Mouse (Mus musculus): Measurements from ENCODE around the gene Gramd1a. TPM values are rescaled to one million over a fixed set of nuclear protein-coding genes. Genes with fewer than 3 reads are reported as not detected.
A peak's percentile ranks its signal among the peaks of the same experiment; 100 is the strongest.

The Gramd1a gene
- polyA plus RNA-seq, 1 experiment from 2014 or later, result 221 TPM

GRCm38 (mm10) chr7:31126851-31127724 lies 28.6 kb downstream of the Gramd1a start, which contains the start of gene Scn1b:
Scn1b (minus strand) TSS chr7:31127003.
- peak; percentile 48; the same call in 1 of the 2 replicates for ATAC-seq (ENCODE audit: low FRiP score, low read depth)
- Histone ChIP-seq H3K36me3 (peaks cover 39% of the 10 kb centered on the region), H3K27me3 (replicated peaks) (peaks cover 42% of the 10 kb centered on the region), H3K9me3 (no peaks in the 10 kb centered on the region), H3K9ac (peak within 1 kb of the TSS; percentile 65), H3K4me2 (replicated peaks) (peak within 1 kb of the TSS; percentile 94), H3K27ac (no peak within 1 kb of the TSS), H3K4me3 (peak within 1 kb of the TSS; percentile 55), H3K4me1 (peaks cover 12% of the 10 kb centered on the region)
- 2% methylated on average over 59 of the region's 60 CpGs for WGBS

- H3K4me2 ChIP-seq (replicated peaks), result peak overlapping the region; percentile 94
These were observed 29.4 kb downstream of the Gramd1a start for GRCm38 (mm10) chr7:31126211-31126751.

GRCm38 (mm10) chr7:31125116-31125515 lies 30.6 kb downstream of the Gramd1a start:
- no peaks in the 10 kb centered on the region for H3K9me3 ChIP-seq
- WGBS, result 81% methylated on average over 13 of the region's 13 CpGs
- H3K9ac ChIP-seq, result no peak overlapping the region
- H3K4me1 ChIP-seq, result peaks cover 12% of the 10 kb centered on the region
- no peak for ATAC-seq (ENCODE audit: low FRiP score, low read depth)
- no peak overlapping the region for H3K4me2 ChIP-seq (replicated peaks)
- no peak overlapping the region for H3K4me3 ChIP-seq
- no peak overlapping the region for H3K27ac ChIP-seq
- peaks cover 20% of the 10 kb centered on the region for H3K36me3 ChIP-seq
- peaks cover 42% of the 10 kb centered on the region for H3K27me3 ChIP-seq (replicated peaks)

More at GRCm38 (mm10) chr7:31126211-31126751, 29.4 kb downstream of the Gramd1a start:
- Histone ChIP-seq H3K4me1 (peaks cover 12% of the 10 kb centered on the region), H3K27me3 (replicated peaks) (peaks cover 42% of the 10 kb centered on the region), H3K9me3 (no peaks in the 10 kb centered on the region), H3K4me3 (peak overlapping the region; percentile 55), H3K27ac (no peak overlapping the region), H3K36me3 (peaks cover 31% of the 10 kb centered on the region), H3K9ac (peak overlapping the region; percentile 65)
- WGBS, result 1% methylated on average over 51 of the region's 53 CpGs
- no peak for ATAC-seq (ENCODE audit: low FRiP score, low read depth)

- Histone ChIP-seq H3K9ac (no peak overlapping the region), H3K36me3 (peaks cover 12% of the 10 kb centered on the region), H3K4me2 (replicated peaks) (no peak overlapping the region), H3K27me3 (replicated peaks) (peaks cover 42% of the 10 kb centered on the region), H3K4me3 (no peak overlapping the region), H3K27ac (no peak overlapping the region), H3K4me1 (peaks cover 12% of the 10 kb centered on the region), H3K9me3 (no peaks in the 10 kb centered on the region)
- WGBS, result 88% methylated on average over 5 of the region's 5 CpGs
- no peak for ATAC-seq (ENCODE audit: low FRiP score, low read depth)
These were observed 31.3 kb downstream of the Gramd1a start for GRCm38 (mm10) chr7:31124381-31124780.

- H3K4me2 ChIP-seq (replicated peaks), result no peak overlapping the region
- no peak overlapping the region for H3K4me3 ChIP-seq
- no peak for ATAC-seq (ENCODE audit: low FRiP score, low read depth)
- H3K27me3 ChIP-seq (replicated peaks), result peaks cover 42% of the 10 kb centered on the region
- H3K9me3 ChIP-seq, result no peaks in the 10 kb centered on the region
- H3K36me3 ChIP-seq, result peaks cover 5% of the 10 kb centered on the region
- H3K4me1 ChIP-seq, result peaks cover 12% of the 10 kb centered on the region
- H3K27ac ChIP-seq, result no peak overlapping the region
- WGBS, result 82% methylated on average over 3 of the region's 3 CpGs
- no peak overlapping the region for H3K9ac ChIP-seq
These were observed 32.0 kb downstream of the Gramd1a start for GRCm38 (mm10) chr7:31123697-31124096.

- Histone ChIP-seq H3K4me1 (peaks cover 8% of the 10 kb centered on the region), H3K4me2 (replicated peaks) (no peak overlapping the region), H3K27ac (no peak overlapping the region), H3K27me3 (replicated peaks) (peaks cover 35% of the 10 kb centered on the region), H3K9me3 (no peaks in the 10 kb centered on the region), H3K9ac (no peak overlapping the region), H3K36me3 (no peaks in the 10 kb centered on the region), H3K4me3 (no peak overlapping the region)
- WGBS, result 87% methylated on average over 16 of the region's 16 CpGs
- ATAC-seq (ENCODE audit: low FRiP score, low read depth), result no peak
These were observed 32.8 kb downstream of the Gramd1a start for GRCm38 (mm10) chr7:31122641-31123631.

- Histone ChIP-seq H3K27me3 (replicated peaks) (peaks cover 8% of the 10 kb centered on the region), H3K4me3 (no peak overlapping the region), H3K27ac (no peak overlapping the region), H3K4me2 (replicated peaks) (no peak overlapping the region), H3K9me3 (no peaks in the 10 kb centered on the region), H3K36me3 (no peaks in the 10 kb centered on the region), H3K9ac (no peak overlapping the region), H3K4me1 (0 out of 2 replicates have a peak, but pooled peaks cover 4% of the 10 kb centered on the region)
- WGBS, result 87% methylated on average over 5 of the region's 5 CpGs
- no peak for ATAC-seq (ENCODE audit: low FRiP score, low read depth)
These were observed 36.1 kb downstream of the Gramd1a start for GRCm38 (mm10) chr7:31119556-31119955.

GRCm38 (mm10) chr7:31118486-31118885 lies 37.2 kb downstream of the Gramd1a start:
- H3K4me3 ChIP-seq, result no peak overlapping the region
- H3K9me3 ChIP-seq, result no peaks in the 10 kb centered on the region
- no peak for ATAC-seq (ENCODE audit: low FRiP score, low read depth)
- H3K4me1 ChIP-seq, result 0 out of 2 replicates have a peak, but pooled peaks cover 4% of the 10 kb centered on the region
- WGBS, result 76% methylated on average over 7 of the region's 7 CpGs
- H3K27ac ChIP-seq, result no peak overlapping the region
- H3K36me3 ChIP-seq, result no peaks in the 10 kb centered on the region
- no peak overlapping the region for H3K9ac ChIP-seq
- H3K4me2 ChIP-seq (replicated peaks), result no peak overlapping the region
- H3K27me3 ChIP-seq (replicated peaks), result peaks cover 5% of the 10 kb centered on the region

- H3K36me3 ChIP-seq, result no peaks in the 10 kb centered on the region
- H3K4me3 ChIP-seq, result no peak overlapping the region
- no peak for ATAC-seq (ENCODE audit: low FRiP score, low read depth)
- no peak overlapping the region for H3K9ac ChIP-seq
- H3K27me3 ChIP-seq (replicated peaks), result peaks cover 5% of the 10 kb centered on the region
- WGBS, result 78% methylated on average over 11 of the region's 11 CpGs
- 0 out of 2 replicates have a peak, but pooled peaks cover 4% of the 10 kb centered on the region for H3K4me1 ChIP-seq
- no peak overlapping the region for H3K4me2 ChIP-seq (replicated peaks)
- H3K9me3 ChIP-seq, result no peaks in the 10 kb centered on the region
- no peak overlapping the region for H3K27ac ChIP-seq
These were observed 38.2 kb downstream of the Gramd1a start for GRCm38 (mm10) chr7:31117465-31117864.

GRCm38 (mm10) chr7:31116721-31117145 lies 39.0 kb downstream of the Gramd1a start:
- H3K4me2 ChIP-seq (replicated peaks), result no peak overlapping the region; the same call in 1 of the 2 replicates
- H3K9ac ChIP-seq, result no peak overlapping the region
- no peak overlapping the region for H3K27ac ChIP-seq
- H3K36me3 ChIP-seq, result no peaks in the 10 kb centered on the region
- H3K9me3 ChIP-seq, result no peaks in the 10 kb centered on the region
- 0 out of 2 replicates have a peak, but pooled peaks cover 4% of the 10 kb centered on the region for H3K4me1 ChIP-seq
- WGBS, result 35% methylated on average over 16 of the region's 16 CpGs
- H3K27me3 ChIP-seq (replicated peaks), result peaks cover 5% of the 10 kb centered on the region
- ATAC-seq (ENCODE audit: low FRiP score, low read depth), result 0 out of 2 replicates have a peak, but pooled peaks have one; percentile 13
- H3K4me3 ChIP-seq, result no peak overlapping the region

- Histone ChIP-seq H3K36me3 (no peaks in the 10 kb centered on the region), H3K4me3 (no peak overlapping the region), H3K27me3 (replicated peaks) (peaks cover 5% of the 10 kb centered on the region), H3K4me1 (0 out of 2 replicates have a peak, but pooled peaks cover 4% of the 10 kb centered on the region), H3K4me2 (replicated peaks) (no peak overlapping the region), H3K9me3 (no peaks in the 10 kb centered on the region), H3K27ac (no peak overlapping the region), H3K9ac (no peak overlapping the region)
- 35% methylated on average over 17 of the region's 17 CpGs for WGBS
- no peak for ATAC-seq (ENCODE audit: low FRiP score, low read depth)
These were observed 40.1 kb downstream of the Gramd1a start for GRCm38 (mm10) chr7:31115587-31116043.

All from neural tube, embryonic 12.5 days (tissue).